Mouse (Mus musculus) CH12.LX (cell line): ENCODE data around the gene Oas3. TPM values are rescaled to one million over a fixed set of nuclear protein-coding genes. Genes with fewer than 3 reads are reported as not detected.
A peak's percentile ranks its signal among the peaks of the same experiment; 100 is the strongest.

ENCODE experiments used
- DNase-seq: peaks from one replicate; pipeline ENCODE4 v3.0.0-alpha.2; 2013; ENCODE audit errors: extremely low read depth
- H3K27ac ChIP-seq: 2 replicates; pipeline ENCODE4 v1.5.1; 2012; ENCODE audit warnings: low read depth, mild to moderate bottlenecking, control low read depth, moderate library complexity; ENCODE audit not compliant: insufficient read depth
- H3K27me3 ChIP-seq: replicated peaks from 2 replicates; pipeline ENCODE3; 2012; ENCODE audit warnings: inconsistent platforms
- H3K36me3 ChIP-seq, 2 experiments: replicated peaks in 1 of 2; 2 replicates each; pipeline versions ENCODE3 to v1.6.1; 2012; ENCODE audit warnings: inconsistent platforms in 1 of 2, low read length in 1 of 2, mild to moderate bottlenecking in 1 of 2, mixed read lengths in 1 of 2, moderate library complexity in 1 of 2; ENCODE audit not compliant: control insufficient read depth in 1 of 2, insufficient read depth in 1 of 2
- H3K4me1 ChIP-seq, 2 experiments: 2 replicates each; pipeline ENCODE4 v1.6.1; 2012; ENCODE audit warnings: inconsistent platforms in 1 of 2, moderate library complexity in 1 of 2; ENCODE audit not compliant: insufficient read depth in 2 of 2, control insufficient read depth in 1 of 2
- H3K4me2 ChIP-seq: 2 replicates; pipeline ENCODE4 v1.6.1; 2012; ENCODE audit warnings: low read depth, mild to moderate bottlenecking, control low read depth; ENCODE audit not compliant: poor library complexity, insufficient read depth, severe bottlenecking
- H3K4me3 ChIP-seq, 3 experiments: fragments of 150-350 bp in 1 of 3; sonication (generic) in 1 of 3; replicated peaks in 1 of 3; 2 replicates each; pipeline versions ENCODE3 to v1.5.1; 2011 to 2012; ENCODE audit warnings: low read depth in 2 of 3, low read length in 2 of 3, mild to moderate bottlenecking in 2 of 3, moderate library complexity in 2 of 3, control low read depth in 1 of 3, improper control_type of control experiment in 1 of 3, inconsistent platforms in 1 of 3, mixed read lengths in 1 of 3; ENCODE audit not compliant: poor library complexity in 1 of 3
- H3K79me2 ChIP-seq: replicated peaks from 2 replicates; pipeline ENCODE4 v1.6.1; 2012; ENCODE audit warnings: mild to moderate bottlenecking, moderate library complexity; ENCODE audit not compliant: control insufficient read depth, poor library complexity, insufficient read depth, severe bottlenecking; ENCODE audit errors: extremely low read depth
- H3K9ac ChIP-seq: 2 replicates; pipeline ENCODE4 v1.6.1; 2012; ENCODE audit warnings: low read depth, mild to moderate bottlenecking, control low read depth, moderate library complexity; ENCODE audit not compliant: insufficient read depth
- H3K9me3 ChIP-seq: replicated peaks from 2 replicates; pipeline ENCODE3; 2012; ENCODE audit warnings: low read length, inconsistent platforms, mixed read lengths
- BHLHE40 ChIP-seq: IDR thresholded peaks from 2 replicates; pipeline ENCODE4 v1.6.1; 2011; ENCODE audit warnings: mild to moderate bottlenecking, low read depth, low read length, improper control_type of control experiment
- CHD1 ChIP-seq: IDR thresholded peaks from 2 replicates; pipeline ENCODE4 v1.6.1; 2012; ENCODE audit warnings: low read depth, low read length, improper control_type of control experiment, inconsistent platforms
- CHD2 ChIP-seq: IDR thresholded peaks from 2 replicates; pipeline ENCODE4 v1.6.1; 2011; ENCODE audit warnings: low read length, improper control_type of control experiment
- CTCF ChIP-seq, 2 experiments: IDR thresholded peaks in 1 of 2; conservative IDR thresholded peaks in 1 of 2; 2 replicates each; pipeline ENCODE4 v1.5.1; 2011 to 2012; ENCODE audit warnings: low read depth in 2 of 2, low read length in 2 of 2, improper control_type of control experiment in 1 of 2, inconsistent platforms in 1 of 2, mild to moderate bottlenecking in 1 of 2, moderate library complexity in 1 of 2
- E2F4 ChIP-seq: IDR thresholded peaks from 2 replicates; pipeline ENCODE4 v1.6.1; 2011; ENCODE audit warnings: low read depth, low read length, improper control_type of control experiment; ENCODE audit not compliant: insufficient replicate concordance
- ELF1 ChIP-seq: IDR thresholded peaks from 2 replicates; pipeline ENCODE4 v1.6.1; 2014; ENCODE audit warnings: low read depth, mild to moderate bottlenecking, inconsistent platforms, low read length, improper control_type of control experiment
- EP300 ChIP-seq: IDR thresholded peaks from 2 replicates; pipeline ENCODE4 v1.6.1; 2011; ENCODE audit warnings: low read length, improper control_type of control experiment
- ETS1 ChIP-seq: conservative IDR thresholded peaks from 2 replicates; pipeline ENCODE4 v1.6.1; 2012; ENCODE audit warnings: low read depth, mild to moderate bottlenecking, inconsistent platforms, low read length, improper control_type of control experiment, moderate library complexity
- HCFC1 ChIP-seq: IDR thresholded peaks from 2 replicates; pipeline ENCODE4 v1.6.1; 2012; ENCODE audit warnings: low read depth, mild to moderate bottlenecking, inconsistent platforms, low read length, improper control_type of control experiment
- IRF4 ChIP-seq: IDR thresholded peaks from 2 replicates; pipeline ENCODE4 v1.6.1; 2014; ENCODE audit warnings: low read depth, mild to moderate bottlenecking, inconsistent platforms, low read length, improper control_type of control experiment
- JUN ChIP-seq: IDR thresholded peaks from 2 replicates; pipeline ENCODE4 v1.6.1; 2011; ENCODE audit warnings: low read depth, mild to moderate bottlenecking, low read length, improper control_type of control experiment, moderate library complexity; ENCODE audit not compliant: insufficient read depth
- KAT2A ChIP-seq: IDR thresholded peaks from 2 replicates; pipeline ENCODE4 v1.6.1; 2012; ENCODE audit warnings: low read length, improper control_type of control experiment, inconsistent platforms; ENCODE audit not compliant: insufficient replicate concordance
- MAFK ChIP-seq: IDR thresholded peaks from 2 replicates; pipeline ENCODE4 v1.6.1; 2011; ENCODE audit warnings: low read length, improper control_type of control experiment; ENCODE audit not compliant: insufficient replicate concordance
- MAX ChIP-seq: IDR thresholded peaks from 2 replicates; pipeline ENCODE4 v1.6.1; 2011; ENCODE audit warnings: low read length, improper control_type of control experiment
- MAZ ChIP-seq: IDR thresholded peaks from 2 replicates; pipeline ENCODE4 v1.6.1; 2012; ENCODE audit warnings: low read depth, mild to moderate bottlenecking, inconsistent platforms, low read length, improper control_type of control experiment, moderate library complexity
- MEF2A ChIP-seq: IDR thresholded peaks from 2 replicates; pipeline ENCODE4 v1.6.1; 2014; ENCODE audit warnings: low read depth, mild to moderate bottlenecking, inconsistent platforms, low read length, improper control_type of control experiment, borderline replicate concordance
- MXI1 ChIP-seq: IDR thresholded peaks from 2 replicates; pipeline ENCODE4 v1.6.1; 2011; ENCODE audit warnings: mild to moderate bottlenecking, low read depth, low read length, improper control_type of control experiment
- MYC ChIP-seq: IDR thresholded peaks from 2 replicates; pipeline ENCODE4 v1.6.1; 2011; ENCODE audit warnings: low read depth, mild to moderate bottlenecking, improper control_type of control experiment, low read length
- NELFE ChIP-seq: IDR thresholded peaks from 2 replicates; pipeline ENCODE4 v1.6.1; 2011; ENCODE audit warnings: low read depth, low read length, improper control_type of control experiment
- NRF1 ChIP-seq: IDR thresholded peaks from 2 replicates; pipeline ENCODE4 v1.6.1; 2014; ENCODE audit warnings: low read depth, mild to moderate bottlenecking, inconsistent platforms, low read length, improper control_type of control experiment, moderate library complexity
- PAX5 ChIP-seq: IDR thresholded peaks from 2 replicates; pipeline ENCODE4 v1.6.1; 2012; ENCODE audit warnings: low read length, inconsistent platforms, mixed read lengths
- POLR2A ChIP-seq: IDR thresholded peaks from 2 replicates; pipeline ENCODE4 v1.6.1; 2011; ENCODE audit warnings: low read depth, mild to moderate bottlenecking, improper control_type of control experiment, low read length
- POLR2AphosphoS2 ChIP-seq: IDR thresholded peaks from 2 replicates; pipeline ENCODE4 v1.6.1; 2011; ENCODE audit warnings: low read depth, low read length, improper control_type of control experiment
- RAD21 ChIP-seq: IDR thresholded peaks from 2 replicates; pipeline ENCODE4 v1.6.1; 2011; ENCODE audit warnings: low read depth, mild to moderate bottlenecking, low read length, improper control_type of control experiment, moderate library complexity
- RCOR1 ChIP-seq: conservative IDR thresholded peaks from 2 replicates; pipeline ENCODE4 v1.6.1; 2012; ENCODE audit warnings: low read depth, mild to moderate bottlenecking, inconsistent platforms, low read length, improper control_type of control experiment
- SIN3A ChIP-seq: IDR thresholded peaks from 2 replicates; pipeline ENCODE4 v1.6.1; 2012; ENCODE audit warnings: low read length, improper control_type of control experiment, inconsistent platforms
- SMC3 ChIP-seq: IDR thresholded peaks from 2 replicates; pipeline ENCODE4 v1.6.1; 2011; ENCODE audit warnings: low read depth, low read length, improper control_type of control experiment
- TBP ChIP-seq: conservative IDR thresholded peaks from 2 replicates; pipeline ENCODE4 v1.6.1; 2011; ENCODE audit warnings: low read depth, low read length, improper control_type of control experiment
- USF1 ChIP-seq: IDR thresholded peaks from 2 replicates; pipeline ENCODE4 v1.6.1; 2014; ENCODE audit warnings: low read depth, mild to moderate bottlenecking, inconsistent platforms, low read length, improper control_type of control experiment
- ZC3H11A ChIP-seq: IDR thresholded peaks from 2 replicates; pipeline ENCODE4 v1.6.1; 2012; ENCODE audit warnings: low read depth, mild to moderate bottlenecking, inconsistent platforms, low read length, improper control_type of control experiment
- ZKSCAN1 ChIP-seq: IDR thresholded peaks from 2 replicates; pipeline ENCODE4 v1.6.1; 2012; ENCODE audit warnings: low read depth, inconsistent platforms, low read length, improper control_type of control experiment, borderline replicate concordance
- ZMIZ1 ChIP-seq: IDR thresholded peaks from 2 replicates; pipeline ENCODE4 v1.6.1; 2012; ENCODE audit warnings: low read depth, mild to moderate bottlenecking, inconsistent platforms, low read length, improper control_type of control experiment
- ZNF384 ChIP-seq: IDR thresholded peaks from 2 replicates; pipeline ENCODE4 v1.6.1; 2012; ENCODE audit warnings: low read depth, low read length, improper control_type of control experiment, inconsistent platforms
- dilution Hi-C: fragments of 300-500 bp; cut with MboI; formaldehyde crosslinking; loops from 2 replicates; pipeline ENCODE4 v1.14.3; 2020; ENCODE audit warnings: low sequenced_read_pairs; ENCODE audit not compliant: extremely low pct_unique_long_range_greater_than_20kb, extremely low pct_ligation_motif_present
- in situ Hi-C: fragments of 300-500 bp; cut with MboI; formaldehyde crosslinking; loops from 3 replicates; pipeline ENCODE4 v1.14.3; 2019; ENCODE audit warnings: low sequenced_read_pairs, low pct_ligation_motif_present, low pct_unique_long_range_greater_than_20kb, mixed read lengths
- polyA plus RNA-seq: library from polyadenylated mRNA; unstranded; fragments of >175 nt; gene quantifications from 2 replicates; pipeline ENCODE4 v1.2.1, GENCODE M21; 2012; ENCODE audit warnings: low read depth; ENCODE audit not compliant: insufficient read length
- total RNA-seq, 2 experiments: library from RNA; depleted of rRNA; stranded (reverse); fragments of 300-350 nt in 1 of 2; fragments of >200 nt in 1 of 2; gene quantifications; 2 replicates each; pipeline ENCODE4 v1.2.3; 2012 to 2014

The Oas3 gene
- total and polyA plus RNA-seq, 3 experiments, result 0.30 TPM; not detected in 2

DNA sequence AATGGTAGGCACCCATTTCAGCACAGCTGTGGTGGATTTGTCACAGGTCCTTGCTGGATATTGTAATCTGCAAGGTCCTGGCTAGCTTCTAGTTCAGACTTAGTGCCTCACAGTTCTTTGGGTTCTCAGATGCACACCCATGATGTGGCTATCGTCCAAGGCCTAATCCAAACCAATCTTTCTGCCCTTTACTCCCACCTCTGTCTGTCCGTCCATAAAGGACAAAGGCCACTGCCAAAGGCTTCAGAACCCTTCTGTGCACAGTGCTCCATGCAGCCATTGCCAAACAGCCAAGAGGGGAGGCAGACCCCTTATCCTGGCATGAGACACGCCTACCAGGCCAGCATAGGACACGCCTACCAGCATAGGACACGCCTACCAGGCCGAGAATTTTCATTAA is 31.7 kb upstream of the Oas3 start:
- in situ Hi-C loops, result no loop called here

GRCm38 (mm10) chr5:120806458-120806857 is 29.0 kb upstream of the Oas3 start:
- in situ Hi-C loops (no loop called here), dilution Hi-C loops (no loop called here)
- Histone ChIP-seq H3K27me3 (no peaks in the 10 kb centered on the region), H3K4me2 (no peak overlapping the region), H3K27ac (no peak overlapping the region), H3K4me1 (peaks cover 0 to 8% of the 10 kb centered on the region in 2 experiments; a peak in 2 of 4 replicates), H3K4me3 (no peak overlapping the region), H3K79me2 (no peaks in the 10 kb centered on the region), H3K9me3 (no peaks in the 10 kb centered on the region), H3K9ac (no peak overlapping the region), H3K36me3 (peaks cover 0 to 15% of the 10 kb centered on the region in 2 experiments)
- TF ChIP-seq ELF1 (no peak), CTCF (conservative IDR thresholded peaks at IDR 0.05 in 1 of 2, IDR thresholded peaks at IDR 0.05 in 1 of 2; ENCODE audit: low read depth in 2 of 2, low read length in 2 of 2) (peak; percentile 59 to 80), CHD2 (no peak), SIN3A (no peak), RAD21 (peak; percentile 63), NELFE (no peak), SMC3 (peak; percentile 49), MEF2A (no peak), ZNF384 (no peak), TBP (no peak), ZC3H11A (no peak), POLR2A (no peak), ZKSCAN1 (no peak), EP300 (no peak), MXI1 (no peak), E2F4 (no peak), POLR2AphosphoS2 (no peak), JUN (no peak), USF1 (no peak), BHLHE40 (no peak), RCOR1 (no peak), ZMIZ1 (no peak)
- peak; percentile 72 for DNase-seq

More for the DNA sequence above, 31.7 kb upstream of the Oas3 start:
- no peaks in the 10 kb centered on the region for H3K79me2 ChIP-seq
- H3K9me3 ChIP-seq, result no peaks in the 10 kb centered on the region
- dilution Hi-C loops, result no loop called here
- H3K27me3 ChIP-seq, result no peaks in the 10 kb centered on the region
- H3K4me2 ChIP-seq, result no peak overlapping the region
- H3K27ac ChIP-seq, result no peak overlapping the region
- DNase-seq, result no peak
- TF ChIP-seq USF1 (no peak), PAX5 (no peak), HCFC1 (no peak), NRF1 (no peak), IRF4 (no peak), MAZ (no peak), SIN3A (no peak), ZNF384 (no peak), CHD2 (no peak), MYC (no peak), E2F4 (no peak), KAT2A (no peak), MAFK (no peak), ETS1 (no peak), MAX (no peak), CHD1 (no peak), ZC3H11A (no peak)
- H3K36me3 ChIP-seq, result peaks cover 0 to 11% of the 10 kb centered on the region in 2 experiments
- H3K4me3 ChIP-seq, result no peak overlapping the region
- no peak overlapping the region for H3K9ac ChIP-seq
- H3K4me1 ChIP-seq, result peaks cover 0 to 25% of the 10 kb centered on the region in 2 experiments; a peak in 2 of 4 replicates
